Mouse (Mus musculus): ENCODE measurements around the gene Thbs4.

DNA sequence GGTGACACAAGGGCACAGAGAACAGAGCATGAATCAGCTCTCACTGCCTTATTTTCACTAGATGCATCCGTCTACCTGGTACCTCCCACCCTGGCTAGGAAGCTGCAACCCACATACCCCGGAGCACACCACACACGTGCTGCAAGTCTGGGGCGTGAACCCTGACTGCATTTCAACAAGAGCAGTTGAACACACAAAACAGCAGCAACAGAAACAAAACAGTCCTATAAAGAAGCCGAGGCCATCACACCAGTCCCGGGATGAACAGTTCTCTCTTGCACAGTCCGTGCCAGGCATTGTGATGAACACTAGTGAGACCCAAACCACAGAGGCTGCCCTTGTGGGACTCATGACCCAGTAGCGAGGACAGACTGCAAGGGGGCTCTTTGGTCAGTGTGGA, 40.9 kb downstream of the Thbs4 start:
- no peak for TF ChIP-seq CTCF (IDR thresholded peaks at IDR 0.05; ENCODE audit: low read depth)
- no peak for TF ChIP-seq EP300 (IDR thresholded peaks at IDR 0.05; ENCODE audit: low read depth)

Measured in liver, embryonic 14.5 days (tissue).